Mouse (Mus musculus): Measurements from ENCODE around the gene Hist1h2bm. TPM values are rescaled to one million over a fixed set of nuclear protein-coding genes. Genes with fewer than 3 reads are reported as not detected.
"Not testable (repeated sequence)": the region's sequence is repeated elsewhere in the genome, so short reads cannot be mapped to it uniquely, and the experiment has no call there.

Gene Hist1h2bm
- total and polyA plus RNA-seq, 3 experiments, result 0.27 to 2.8 (median 0.78) TPM

DNA sequence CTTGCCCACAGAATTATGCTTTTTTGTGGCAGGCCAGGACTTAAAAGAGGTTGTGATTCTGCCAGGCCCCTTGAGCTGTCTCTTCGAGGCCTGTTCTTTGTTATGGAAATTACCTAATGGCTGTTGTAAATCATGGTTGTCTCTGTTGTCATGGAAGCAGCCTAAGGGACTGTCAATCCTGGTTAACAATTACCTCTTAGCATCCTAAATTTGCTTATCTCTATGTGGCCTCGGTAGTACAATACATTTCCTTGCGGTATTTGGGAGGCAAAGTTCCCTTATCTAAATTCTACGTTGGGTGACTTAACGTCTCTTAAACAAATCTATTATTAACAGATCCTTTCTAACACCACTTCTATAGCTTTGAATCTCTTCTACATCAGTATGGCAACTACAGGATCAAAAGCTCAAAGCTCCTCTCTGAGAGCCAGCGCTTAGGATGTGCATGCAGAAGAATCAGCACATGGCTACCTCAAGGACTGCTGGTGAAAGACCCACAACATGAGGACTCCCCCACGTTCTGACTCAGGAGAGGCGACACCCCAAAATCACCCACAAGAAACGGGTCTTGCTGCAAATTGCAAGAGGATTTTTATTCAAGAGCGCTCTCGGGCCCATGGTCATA is 6.2 kb downstream of the Hist1h2bm start:
- Histone ChIP-seq H3K27me3 (ENCODE audit: control insufficient read depth, insufficient read depth, low read length) (no peaks in the 10 kb centered on the region), H3K36me3 (ENCODE audit: control insufficient read depth, insufficient read depth, low read length) (no peaks in the 10 kb centered on the region), H3K79me2 (replicated peaks; ENCODE audit: control insufficient read depth, insufficient read depth, low read length) (no peaks in the 10 kb centered on the region), H3K4me3 (no peak overlapping the region), H3K9ac (ENCODE audit: low read depth, low read length) (no peak overlapping the region), H3K4me1 (ENCODE audit: control insufficient read depth, insufficient read depth, low read length) (no peaks in the 10 kb centered on the region), H3K27ac (no peak overlapping the region)
- no peak for DNase-seq
- TF ChIP-seq EP300 (IDR thresholded peaks at IDR 0.05; ENCODE audit: insufficient read depth, low read depth, low read length) (no peak), POLR2A (IDR thresholded peaks at IDR 0.05; ENCODE audit: insufficient read depth, low read depth, low read length) (no peak), CTCF (IDR thresholded peaks at IDR 0.05) (no peak)
- intact Hi-C loops (cut with DNase I), result no loop called here
- 63% methylated on average over 11 of the region's 11 CpGs for WGBS

DNA sequence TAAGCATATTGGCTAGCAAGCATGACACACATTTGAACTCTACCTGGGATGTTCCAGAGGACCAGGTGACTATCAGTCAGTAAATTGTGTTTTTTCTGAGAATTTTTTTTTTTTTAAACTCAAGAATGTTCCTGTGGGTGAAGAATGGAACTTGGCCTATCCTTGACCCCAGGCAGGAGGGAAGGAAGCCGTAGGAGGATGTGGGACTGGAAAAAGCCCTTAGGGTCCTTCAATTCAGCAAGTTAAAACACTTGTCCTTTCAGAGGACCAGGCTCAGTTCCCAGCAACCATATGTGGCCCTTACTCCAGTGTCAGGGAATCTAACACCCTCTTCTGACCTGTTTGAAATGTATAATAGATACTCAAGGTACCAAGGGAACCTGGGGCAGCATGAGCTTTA is 7.7 kb downstream of the Hist1h2bm start:
- WGBS, result 58% methylated on average over 1 of the region's 1 CpGs
- peaks cover 2% of the 10 kb centered on the region for H3K4me1 ChIP-seq (ENCODE audit: control insufficient read depth, insufficient read depth, low read length)
- no peak overlapping the region for H3K27ac ChIP-seq
- no peaks in the 10 kb centered on the region for H3K36me3 ChIP-seq (ENCODE audit: control insufficient read depth, insufficient read depth, low read length)
- H3K79me2 ChIP-seq (replicated peaks; ENCODE audit: control insufficient read depth, insufficient read depth, low read length), result no peaks in the 10 kb centered on the region
- no peaks in the 10 kb centered on the region for H3K27me3 ChIP-seq (ENCODE audit: control insufficient read depth, insufficient read depth, low read length)
- H3K4me3 ChIP-seq, result no peak overlapping the region
- no peak overlapping the region for H3K9ac ChIP-seq (ENCODE audit: low read depth, low read length)
- DNase-seq, result no peak
- intact Hi-C loops (cut with DNase I), result no loop called here
- TF ChIP-seq POLR2A (IDR thresholded peaks at IDR 0.05; ENCODE audit: insufficient read depth, low read depth, low read length) (no peak), CTCF (IDR thresholded peaks at IDR 0.05) (no peak), EP300 (IDR thresholded peaks at IDR 0.05; ENCODE audit: insufficient read depth, low read depth, low read length) (no peak)

DNA sequence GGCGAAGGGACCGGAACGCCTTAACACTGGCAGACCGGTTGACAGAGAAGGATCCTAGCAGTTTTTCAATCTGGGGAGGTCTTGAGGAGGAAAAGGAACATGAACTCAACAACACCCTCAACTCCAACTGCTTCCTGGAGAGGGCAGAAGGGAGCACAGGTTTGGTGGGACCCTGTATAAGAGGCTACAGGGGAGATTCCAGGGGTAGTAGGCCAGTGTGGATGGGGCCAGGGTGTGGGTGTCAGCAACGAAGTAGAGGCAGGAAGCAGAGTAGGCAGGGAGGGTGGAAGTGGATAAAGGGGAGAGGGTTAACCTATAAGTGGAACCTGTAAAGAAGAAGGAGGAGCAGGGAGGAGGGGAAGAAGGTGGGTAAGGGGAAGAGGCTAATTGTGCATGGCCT is 11.6 kb downstream of the Hist1h2bm start:
- WGBS, result 82% methylated on average over 5 of the region's 5 CpGs
- no peaks in the 10 kb centered on the region for H3K79me2 ChIP-seq (replicated peaks; ENCODE audit: control insufficient read depth, insufficient read depth, low read length)
- intact Hi-C loops (cut with DNase I), result no loop called here
- H3K36me3 ChIP-seq (ENCODE audit: control insufficient read depth, insufficient read depth, low read length), result no peaks in the 10 kb centered on the region
- no peak for DNase-seq
- no peak overlapping the region for H3K9ac ChIP-seq (ENCODE audit: low read depth, low read length)
- no peaks in the 10 kb centered on the region for H3K27me3 ChIP-seq (ENCODE audit: control insufficient read depth, insufficient read depth, low read length)
- H3K4me3 ChIP-seq, result no peak overlapping the region
- no peak overlapping the region for H3K27ac ChIP-seq
- TF ChIP-seq CTCF (IDR thresholded peaks at IDR 0.05) (no peak), EP300 (IDR thresholded peaks at IDR 0.05; ENCODE audit: insufficient read depth, low read depth, low read length) (no peak), POLR2A (IDR thresholded peaks at IDR 0.05; ENCODE audit: insufficient read depth, low read depth, low read length) (no peak)
- H3K4me1 ChIP-seq (ENCODE audit: control insufficient read depth, insufficient read depth, low read length), result peaks cover 2% of the 10 kb centered on the region

DNA sequence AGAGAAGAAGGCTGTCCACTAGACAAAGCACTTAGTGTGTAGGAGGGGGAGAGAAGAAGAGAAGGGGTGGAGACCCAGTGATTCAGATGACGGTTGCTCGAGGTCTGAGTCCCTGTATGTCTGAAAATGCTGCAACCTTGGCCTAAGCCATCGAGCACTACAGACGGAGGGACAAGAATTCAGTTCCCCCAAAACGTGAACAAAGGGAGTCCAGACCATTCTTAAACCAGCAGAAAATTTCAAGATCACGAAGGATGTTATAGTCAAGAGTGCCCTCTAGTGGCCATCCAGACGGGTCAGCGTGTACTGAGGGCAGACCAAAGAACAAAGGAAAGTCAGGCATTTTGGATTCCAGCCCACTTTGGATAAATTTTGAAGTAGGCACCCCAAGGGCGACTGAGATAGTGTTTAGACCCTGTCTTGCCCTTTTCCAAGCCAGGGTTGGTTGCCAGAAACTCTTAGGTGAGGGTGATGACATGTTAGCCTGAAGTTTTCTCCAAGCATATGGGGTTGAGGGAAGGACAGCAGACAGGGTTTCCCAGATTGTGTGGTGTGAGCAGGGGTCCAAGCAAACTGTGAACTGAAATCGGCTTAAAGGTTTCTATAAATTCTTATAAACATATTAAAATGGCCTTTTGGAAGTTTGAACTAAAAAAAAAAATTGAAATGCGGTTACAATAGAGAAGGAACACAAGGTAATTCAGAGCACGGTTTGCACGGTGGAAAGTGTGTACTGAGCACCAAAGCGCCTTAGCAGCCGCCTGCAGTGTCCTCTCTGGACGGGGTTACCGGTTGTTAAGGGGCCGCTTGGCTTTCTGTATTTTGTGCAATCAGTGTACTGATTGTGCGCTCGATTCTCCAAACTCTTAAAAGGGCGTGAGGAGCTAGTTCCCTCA is 12.4 kb downstream of the Hist1h2bm start:
- Histone ChIP-seq H3K9ac (ENCODE audit: low read depth, low read length) (peak overlapping the region; percentile 37; the same call in 1 of the 2 replicates), H3K79me2 (replicated peaks; ENCODE audit: control insufficient read depth, insufficient read depth, low read length) (no peaks in the 10 kb centered on the region), H3K4me1 (ENCODE audit: control insufficient read depth, insufficient read depth, low read length) (peaks cover 2% of the 10 kb centered on the region), H3K4me3 (peak overlapping the region; percentile 40), H3K36me3 (ENCODE audit: control insufficient read depth, insufficient read depth, low read length) (no peaks in the 10 kb centered on the region), H3K27ac (peak overlapping the region; percentile 67), H3K27me3 (ENCODE audit: control insufficient read depth, insufficient read depth, low read length) (no peaks in the 10 kb centered on the region)
- WGBS, result under 1% methylated on average over 21 of the region's 21 CpGs
- DNase-seq, result peak; percentile 62 to 70
- 0 out of 2 replicates have a peak, but pooled peaks have one; percentile 70 for TF ChIP-seq EP300 (IDR thresholded peaks at IDR 0.05; ENCODE audit: insufficient read depth, low read depth, low read length)
- no peak for TF ChIP-seq POLR2A (IDR thresholded peaks at IDR 0.05; ENCODE audit: insufficient read depth, low read depth, low read length)
- TF ChIP-seq CTCF (IDR thresholded peaks at IDR 0.05), result peak; percentile 91
- intact Hi-C loops (cut with DNase I), result loop anchor here (1.0 to 2.0 kb wide), 3 partner anchors 17 to 23 kb away; partner anchors contain the start of gene Hist1h4k

DNA sequence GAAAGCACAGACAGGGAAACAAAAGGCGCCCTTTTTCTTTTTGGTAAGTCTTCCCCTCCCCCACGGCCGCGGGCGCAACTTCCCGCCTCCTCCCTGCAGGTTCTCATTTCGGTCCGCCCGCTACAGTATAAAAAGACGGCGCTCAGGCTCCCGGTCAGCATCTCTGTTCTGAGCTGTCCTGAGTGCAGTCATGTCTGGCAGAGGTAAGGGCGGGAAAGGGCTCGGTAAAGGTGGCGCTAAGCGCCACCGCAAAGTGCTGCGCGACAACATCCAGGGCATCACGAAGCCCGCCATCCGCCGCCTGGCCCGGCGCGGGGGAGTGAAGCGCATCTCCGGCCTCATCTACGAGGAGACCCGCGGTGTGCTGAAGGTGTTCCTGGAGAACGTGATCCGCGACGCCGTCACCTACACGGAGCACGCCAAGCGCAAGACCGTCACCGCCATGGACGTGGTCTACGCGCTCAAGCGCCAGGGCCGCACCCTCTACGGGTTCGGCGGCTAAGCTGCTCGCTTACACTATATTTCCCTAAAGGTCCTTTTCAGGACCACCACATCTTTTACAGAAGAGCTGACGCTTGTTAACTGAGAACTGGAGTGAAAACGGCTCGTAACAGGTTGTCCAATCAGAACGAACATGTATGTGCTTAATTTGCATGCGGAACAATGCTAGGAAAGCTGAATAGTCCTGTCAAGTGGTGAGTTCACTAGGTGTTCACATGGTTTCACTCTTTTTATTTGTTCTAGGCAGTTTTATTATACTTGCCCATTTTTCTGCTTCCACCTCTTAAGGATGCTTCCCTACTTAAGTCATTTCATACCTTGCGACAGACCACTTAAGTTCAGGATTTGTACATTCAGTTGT is 13.3 kb downstream of the Hist1h2bm start, which contains the start of gene Hist1h4j:
Gene Hist1h4j, plus strand, starts transcription at position 159 of the 862 bp plus-strand sequence.
- peak; percentile 71 to 77 for DNase-seq
- not testable (repeated sequence) for H3K4me1 ChIP-seq (ENCODE audit: control insufficient read depth, insufficient read depth, low read length); H3K27me3 ChIP-seq (ENCODE audit: control insufficient read depth, insufficient read depth, low read length); H3K79me2 ChIP-seq (replicated peaks; ENCODE audit: control insufficient read depth, insufficient read depth, low read length); H3K36me3 ChIP-seq (ENCODE audit: control insufficient read depth, insufficient read depth, low read length)
- H3K9ac ChIP-seq (ENCODE audit: low read depth, low read length), result peak within 1 kb of the TSS; percentile 37
- WGBS, result 1% methylated on average over 48 of the region's 56 CpGs
- peak; percentile 75 for TF ChIP-seq POLR2A (IDR thresholded peaks at IDR 0.05; ENCODE audit: insufficient read depth, low read depth, low read length)
- intact Hi-C loops (cut with DNase I), result loop anchor here (1.0 to 2.0 kb wide), 3 partner anchors 16 to 24 kb away; partner anchors contain the start of gene Hist1h4k
- peak within 1 kb of the TSS; percentile 40 for H3K4me3 ChIP-seq
- H3K27ac ChIP-seq, result peak within 1 kb of the TSS; percentile 67
